Mouse (Mus musculus) megakaryocyte, embryonic 14.5 days (primary cell): ENCODE results near the gene Rac1. TPM values are rescaled to one million over a fixed set of nuclear protein-coding genes. Genes with fewer than 3 reads are reported as not detected.
"Not testable (repeated sequence)": the region's sequence is repeated elsewhere in the genome, so short reads cannot be mapped to it uniquely, and the experiment has no call there.

Experiments
- H3K27me3 ChIP-seq: replicated peaks from 2 replicates; pipeline ENCODE3; 2012; ENCODE audit warnings: inconsistent platforms
- H3K36me3 ChIP-seq: replicated peaks from 2 replicates; pipeline ENCODE3; 2012; ENCODE audit warnings: low read length, inconsistent platforms, mixed read lengths
- H3K4me1 ChIP-seq: 2 replicates; pipeline ENCODE4 v1.6.1; 2012; ENCODE audit warnings: inconsistent platforms
- H3K4me3 ChIP-seq: replicated peaks from 2 replicates; pipeline ENCODE3; 2012; ENCODE audit warnings: moderate library complexity, mild to moderate bottlenecking, inconsistent platforms
- H3K9me3 ChIP-seq: 2 replicates; pipeline ENCODE4 v1.6.1; 2012; ENCODE audit warnings: inconsistent platforms
- FLI1 ChIP-seq: IDR thresholded peaks from 2 replicates; pipeline ENCODE4 v1.6.1; 2012; ENCODE audit warnings: low read length, inconsistent platforms, mixed read lengths
- GATA1 ChIP-seq: IDR thresholded peaks from 3 replicates; pipeline ENCODE4 v1.6.1; 2012; ENCODE audit warnings: mixed read lengths, low read length, inconsistent platforms, borderline replicate concordance
- polyA plus RNA-seq: library from polyadenylated mRNA; stranded (reverse); fragments of >175 nt; gene quantifications from 2 replicates; pipeline ENCODE4 v1.2.3, GENCODE M21; 2012; ENCODE audit warnings: low replicate concordance; ENCODE audit not compliant: insufficient read depth

Gene Rac1
- polyA plus RNA-seq = 176 and 178 TPM in 2 replicates

- peak; percentile 72; the same call in 1 of the 2 replicates for TF ChIP-seq FLI1
- no peak for TF ChIP-seq GATA1
- Histone ChIP-seq H3K4me3 (peak within 1 kb of the TSS; percentile 92), H3K4me1 (peaks cover 65% of the 10 kb centered on the region)
Measured at GRCm38 (mm10) chr5:143527486-143528307, at the start of gene Rac1. Gene Rac1 (minus strand): TSS chr5:143528036.

GRCm38 (mm10) chr5:143574261-143575178 is 46.7 kb upstream of the Rac1 start:
- peaks cover 17% of the 10 kb centered on the region for H3K27me3 ChIP-seq
- peaks cover 30% of the 10 kb centered on the region for H3K4me1 ChIP-seq
- no peak for TF ChIP-seq FLI1
- TF ChIP-seq GATA1 = no peak
- peaks cover 6% of the 10 kb centered on the region; the same call in 1 of the 2 replicates for H3K9me3 ChIP-seq
- no peak overlapping the region for H3K4me3 ChIP-seq
- no peaks in the 10 kb centered on the region for H3K36me3 ChIP-seq

More at GRCm38 (mm10) chr5:143527486-143528307, at the start of gene Rac1:
- peaks cover 29% of the 10 kb centered on the region for H3K36me3 ChIP-seq
- H3K9me3 ChIP-seq = no peaks in the 10 kb centered on the region
- H3K27me3 ChIP-seq = no peaks in the 10 kb centered on the region

GRCm38 (mm10) chr5:143573067-143573466 is 45.2 kb upstream of the Rac1 start:
- Histone ChIP-seq H3K27me3 (peaks cover 11% of the 10 kb centered on the region), H3K9me3 (peaks cover 4% of the 10 kb centered on the region; the same call in 1 of the 2 replicates), H3K4me3 (no peak overlapping the region), H3K36me3 (no peaks in the 10 kb centered on the region), H3K4me1 (peaks cover 21% of the 10 kb centered on the region)
- TF ChIP-seq FLI1 = no peak
- no peak for TF ChIP-seq GATA1

GRCm38 (mm10) chr5:143572195-143572594 is 44.4 kb upstream of the Rac1 start:
- H3K4me3 ChIP-seq = no peak overlapping the region
- H3K27me3 ChIP-seq = peaks cover 7% of the 10 kb centered on the region
- H3K9me3 ChIP-seq = peaks cover 3% of the 10 kb centered on the region; the same call in 1 of the 2 replicates
- no peak for TF ChIP-seq GATA1
- no peak for TF ChIP-seq FLI1
- H3K4me1 ChIP-seq = peaks cover 25% of the 10 kb centered on the region
- H3K36me3 ChIP-seq = no peaks in the 10 kb centered on the region

GRCm38 (mm10) chr5:143567860-143568259 is 40.0 kb upstream of the Rac1 start:
- Histone ChIP-seq H3K4me3 (no peak overlapping the region), H3K27me3 (no peaks in the 10 kb centered on the region), H3K36me3 (peaks cover 15% of the 10 kb centered on the region), H3K9me3 (peaks cover 3% of the 10 kb centered on the region; the same call in 1 of the 2 replicates), H3K4me1 (peaks cover 31% of the 10 kb centered on the region)
- TF ChIP-seq FLI1 (no peak), GATA1 (no peak)

GRCm38 (mm10) chr5:143567258-143567670 is 39.4 kb upstream of the Rac1 start:
- TF ChIP-seq GATA1 (no peak), FLI1 (no peak)
- Histone ChIP-seq H3K36me3 (peaks cover 20% of the 10 kb centered on the region), H3K27me3 (no peaks in the 10 kb centered on the region), H3K4me1 (peaks cover 30% of the 10 kb centered on the region), H3K4me3 (peak overlapping the region; percentile 33), H3K9me3 (peaks cover 3% of the 10 kb centered on the region; the same call in 1 of the 2 replicates)

GRCm38 (mm10) chr5:143566804-143567203 is 39.0 kb upstream of the Rac1 start:
- H3K4me3 ChIP-seq, H3K9me3 ChIP-seq, H3K27me3 ChIP-seq: not testable (repeated sequence)
- Histone ChIP-seq H3K4me1 (peaks cover 30% of the 10 kb centered on the region), H3K36me3 (peaks cover 23% of the 10 kb centered on the region)

- TF ChIP-seq GATA1 (no peak), FLI1 (no peak)
- Histone ChIP-seq H3K9me3 (no peaks in the 10 kb centered on the region), H3K36me3 (peaks cover 29% of the 10 kb centered on the region), H3K27me3 (no peaks in the 10 kb centered on the region), H3K4me3 (no peak overlapping the region), H3K4me1 (peaks cover 35% of the 10 kb centered on the region)
Measured at GRCm38 (mm10) chr5:143561544-143562185, 33.8 kb upstream of the Rac1 start.

- no peaks in the 10 kb centered on the region for H3K9me3 ChIP-seq
- H3K27me3 ChIP-seq = no peaks in the 10 kb centered on the region
- TF ChIP-seq GATA1 (no peak), FLI1 (no peak)
- peaks cover 38% of the 10 kb centered on the region for H3K4me1 ChIP-seq
- H3K4me3 ChIP-seq = no peak overlapping the region
- H3K36me3 ChIP-seq = peaks cover 29% of the 10 kb centered on the region
Measured at GRCm38 (mm10) chr5:143561009-143561408, 33.2 kb upstream of the Rac1 start.

GRCm38 (mm10) chr5:143558731-143559130 is 30.9 kb upstream of the Rac1 start:
- H3K9me3 ChIP-seq = no peaks in the 10 kb centered on the region
- no peaks in the 10 kb centered on the region for H3K27me3 ChIP-seq
- peaks cover 28% of the 10 kb centered on the region for H3K36me3 ChIP-seq
- peaks cover 48% of the 10 kb centered on the region for H3K4me1 ChIP-seq
- no peak overlapping the region for H3K4me3 ChIP-seq
- no peak for TF ChIP-seq FLI1
- TF ChIP-seq GATA1 = no peak
